Mouse (Mus musculus): ENCODE measurements around the gene Hcn4.

DNA sequence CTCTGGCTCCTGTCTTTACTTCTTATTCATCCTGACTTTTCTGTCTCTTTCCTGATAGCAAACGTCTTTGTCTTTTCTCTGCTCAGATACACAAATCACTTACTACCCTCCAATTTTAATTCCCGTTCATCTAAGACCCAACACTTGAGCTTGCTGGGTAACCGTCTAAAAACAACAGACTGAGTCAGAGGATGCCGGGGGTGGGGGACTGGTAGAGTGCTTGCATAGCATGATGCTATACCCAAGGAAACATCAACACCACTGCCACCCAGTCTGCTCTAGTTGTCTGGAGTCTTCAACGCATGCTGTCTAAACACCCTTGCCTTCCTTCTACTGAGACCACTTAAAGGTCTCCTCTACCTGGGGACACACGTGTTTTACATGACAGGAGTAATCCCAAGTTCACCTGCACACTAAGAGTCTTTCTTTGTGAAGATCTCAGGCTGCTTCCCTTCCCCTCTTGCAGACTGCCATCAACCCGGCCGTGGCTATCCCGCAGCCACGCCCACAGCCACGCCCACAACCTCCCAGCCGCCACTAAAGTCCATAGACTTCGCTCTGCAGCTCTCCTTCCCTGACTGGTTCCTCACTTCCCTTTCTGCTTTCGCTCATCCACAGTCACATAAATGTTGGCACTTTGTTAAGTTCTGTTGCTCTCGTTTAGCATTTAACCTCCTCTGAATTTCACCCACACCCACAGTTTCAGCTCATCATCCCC is 17.5 kb upstream of the Hcn4 start:
- TF ChIP-seq POLR2A (IDR thresholded peaks at IDR 0.05; ENCODE audit: borderline replicate concordance, extremely low read depth, low read depth, low read length) (no peak), CTCF (IDR thresholded peaks at IDR 0.05; ENCODE audit: insufficient read depth, low read length) (no peak)
